Mouse (Mus musculus) stomach, embryonic 14.5 days (tissue): ENCODE results near the gene Iah1. TPM values are rescaled to one million over a fixed set of nuclear protein-coding genes. Genes with fewer than 3 reads are reported as not detected.

Source experiments
- ATAC-seq: fragments of 200-750 bp; cut with Nextera tagmentation; 2 replicates; pipeline ENCODE4 v1.8.0; 2017; ENCODE audit warnings: low read depth, moderate TSS enrichment; ENCODE audit not compliant: insufficient number of reproducible peaks, insufficient read depth, low FRiP score
- H3K27ac ChIP-seq: fragments of 300-500 bp; sonication (generic); 2 replicates; pipeline ENCODE4 v1.5.1; 2014; ENCODE audit warnings: mild to moderate bottlenecking, low read length, moderate library complexity, mixed read lengths
- H3K27me3 ChIP-seq: fragments of 300-500 bp; sonication (generic); 2 replicates; pipeline ENCODE4 v1.6.1; 2014; ENCODE audit warnings: low read length, control low read depth, mixed read lengths; ENCODE audit not compliant: control insufficient read depth, insufficient read depth
- H3K36me3 ChIP-seq: fragments of 300-500 bp; sonication (generic); 2 replicates; pipeline ENCODE4 v1.6.1; 2014; ENCODE audit warnings: mild to moderate bottlenecking, control low read depth, low read length, moderate library complexity, mixed read lengths; ENCODE audit not compliant: control insufficient read depth, insufficient read depth
- H3K4me1 ChIP-seq: fragments of 300-500 bp; sonication (generic); 2 replicates; pipeline ENCODE4 v1.6.1; 2014; ENCODE audit warnings: low read length, control low read depth, mixed read lengths; ENCODE audit not compliant: control insufficient read depth, insufficient read depth
- H3K4me2 ChIP-seq: fragments of 300-500 bp; sonication (generic); replicated peaks from 2 replicates; pipeline ENCODE4 v1.6.1; 2014; ENCODE audit warnings: low read depth, low read length, control low read depth
- H3K4me3 ChIP-seq: fragments of 300-500 bp; sonication (generic); 2 replicates; pipeline ENCODE4 v1.5.1; 2014; ENCODE audit warnings: low read depth, low read length, control low read depth
- H3K9ac ChIP-seq: fragments of 300-500 bp; sonication (generic); replicated peaks from 2 replicates; pipeline ENCODE4 v1.6.1; 2014; ENCODE audit warnings: low read depth, mild to moderate bottlenecking, control low read depth, low read length, moderate library complexity, mixed read lengths
- H3K9me3 ChIP-seq: fragments of 300-500 bp; sonication (generic); 2 replicates; pipeline ENCODE4 v1.6.1; 2016; ENCODE audit warnings: low read depth, low read length, control low read depth; ENCODE audit not compliant: control insufficient read depth
- WGBS: fragments of 180-500 bp; shearing (Covaris S2); extraction: QIAGEN DNeasy Blood & Tissue Kit; methylation state at CpG from one replicate; pipeline ENCODE4 v1.1.7; 2014; 5-methylcytosine and 5-hydroxymethylcytosine counted together
- polyA plus RNA-seq: library from polyadenylated mRNA; unstranded; fragments of >200 nt; fragmentation: Nextera tagmentation; extraction: Ambion mirVana; gene quantifications from 2 replicates; pipeline ENCODE4 v1.2.1, GENCODE M21; 2014

Iah1 gene
- polyA plus RNA-seq, 1 experiment from 2014 or later, result 49.5 TPM

DNA sequence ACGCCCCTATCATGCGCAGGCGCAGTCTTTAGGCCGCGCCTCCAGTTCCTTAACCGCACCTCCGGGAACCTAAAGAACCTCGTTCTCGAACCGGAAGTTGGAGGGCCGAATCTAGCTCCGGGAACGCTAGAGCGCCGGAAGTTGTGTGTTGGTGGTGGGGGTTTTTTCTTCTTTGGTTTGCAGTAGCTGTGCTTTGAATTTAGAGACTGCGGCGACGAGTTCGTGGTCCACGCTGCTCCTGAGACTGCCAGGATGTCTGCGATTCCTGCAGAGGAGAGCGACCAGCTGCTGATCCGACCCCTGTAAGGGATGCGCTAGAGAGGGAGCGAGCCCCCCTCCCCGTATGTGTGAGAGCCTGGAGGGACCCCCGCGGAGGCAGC lies 30.0 kb upstream of the Iah1 start, which contains the start of gene Itgb1bp1:
Itgb1bp1 (minus strand) TSS at position 42 of the 380 bp plus-strand sequence.
- Histone ChIP-seq H3K4me2 (peak within 1 kb of the TSS; percentile 85), H3K4me1 (peaks cover 12% of the 10 kb centered on the region; the same call in 1 of the 2 replicates), H3K9me3 (no peaks in the 10 kb centered on the region), H3K36me3 (no peaks in the 10 kb centered on the region), H3K9ac (peak within 1 kb of the TSS; percentile 90), H3K27ac (peak within 1 kb of the TSS; percentile 89), H3K4me3 (peak within 1 kb of the TSS; percentile 82), H3K27me3 (no peaks in the 10 kb centered on the region)
- peak; percentile 96 for ATAC-seq
- under 1% methylated on average over 28 of the region's 28 CpGs for WGBS

DNA sequence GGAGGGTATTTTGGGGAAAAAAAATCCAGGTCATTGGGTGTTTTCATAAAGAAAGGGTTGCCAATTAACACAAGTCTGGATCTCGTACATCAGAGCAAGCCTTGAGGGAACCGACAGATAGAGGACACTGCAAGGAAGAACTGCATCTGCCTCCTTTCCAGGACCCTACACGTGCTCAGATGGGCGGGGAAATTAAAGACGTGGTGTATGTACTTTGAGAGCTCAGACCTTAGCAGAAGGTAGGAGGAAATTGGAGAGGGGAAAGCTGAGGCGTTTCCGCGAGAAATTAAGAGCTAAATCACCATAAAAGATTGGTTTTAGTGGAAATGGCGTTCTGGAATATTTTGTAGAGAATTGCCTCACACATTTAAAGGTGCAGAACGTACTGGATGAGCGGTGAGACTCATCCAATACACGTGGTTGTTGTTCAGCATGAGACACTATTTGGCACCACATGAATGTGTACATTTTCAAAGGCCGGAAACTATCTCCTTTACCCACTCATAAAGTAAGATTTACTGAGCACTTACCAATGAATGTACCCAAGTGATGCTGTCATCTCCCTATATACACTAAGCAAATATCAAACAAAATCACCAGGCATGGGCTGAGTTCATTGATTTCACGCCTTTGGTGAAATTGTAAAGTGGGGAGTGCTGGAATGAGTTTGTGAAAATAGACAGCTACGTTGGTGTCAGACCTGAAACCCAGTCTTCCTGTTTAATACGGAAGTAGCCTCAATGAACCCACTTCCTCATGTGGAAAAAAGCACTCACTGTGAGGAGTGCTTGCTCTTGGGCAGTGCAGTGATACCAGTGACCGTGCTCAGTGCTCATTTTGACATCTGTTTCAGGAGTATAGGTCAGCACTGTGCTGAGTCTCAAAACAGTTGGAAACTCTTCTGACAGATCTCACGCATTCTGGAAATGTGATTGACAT lies 29.2 kb upstream of the Iah1 start:
- H3K27ac ChIP-seq, result peak overlapping the region; percentile 89
- 30% methylated on average over 18 of the region's 18 CpGs for WGBS
- H3K9ac ChIP-seq, result peak overlapping the region; percentile 90
- no peaks in the 10 kb centered on the region for H3K27me3 ChIP-seq
- H3K4me2 ChIP-seq, result peak overlapping the region; percentile 78
- peaks cover 4% of the 10 kb centered on the region for H3K36me3 ChIP-seq
- no peaks in the 10 kb centered on the region for H3K9me3 ChIP-seq
- ATAC-seq, result no peak
- peaks cover 12% of the 10 kb centered on the region; the same call in 1 of the 2 replicates for H3K4me1 ChIP-seq
- peak overlapping the region; percentile 82 for H3K4me3 ChIP-seq

DNA sequence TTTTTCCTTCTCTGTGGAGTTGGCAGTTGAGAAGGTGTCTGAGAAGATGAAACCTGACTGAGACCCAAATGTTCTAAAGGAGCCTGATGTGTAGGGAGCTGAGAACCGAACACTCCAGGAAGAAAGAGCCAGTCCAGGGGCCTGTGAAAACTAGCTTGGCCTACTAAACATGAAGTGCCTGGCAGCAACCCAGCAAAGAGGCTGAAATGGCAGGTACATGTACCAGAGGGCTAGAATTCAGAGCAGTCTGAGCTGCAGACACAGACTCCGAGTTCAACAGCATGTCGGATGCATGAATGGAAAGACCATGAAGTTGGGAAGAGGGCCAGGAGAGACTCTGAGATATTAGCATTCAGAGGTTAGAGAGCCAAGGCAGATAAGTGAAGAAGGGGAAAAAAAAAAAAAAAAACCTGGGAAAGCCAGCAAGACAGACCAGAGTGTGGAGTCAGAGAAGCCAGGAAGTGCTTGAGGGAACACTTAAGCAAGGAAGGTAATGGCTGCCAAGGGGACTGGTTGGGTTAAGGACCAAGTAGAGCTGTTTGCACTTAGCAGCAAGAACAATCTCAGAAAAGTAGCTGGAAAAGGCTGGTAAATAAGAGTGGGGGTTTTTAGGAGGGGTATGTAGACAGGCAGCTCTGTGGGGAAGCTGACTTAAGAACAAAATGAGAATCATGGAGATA lies 27.3 kb upstream of the Iah1 start:
- no peak overlapping the region for H3K27ac ChIP-seq
- WGBS, result 90% methylated on average over 3 of the region's 3 CpGs

DNA sequence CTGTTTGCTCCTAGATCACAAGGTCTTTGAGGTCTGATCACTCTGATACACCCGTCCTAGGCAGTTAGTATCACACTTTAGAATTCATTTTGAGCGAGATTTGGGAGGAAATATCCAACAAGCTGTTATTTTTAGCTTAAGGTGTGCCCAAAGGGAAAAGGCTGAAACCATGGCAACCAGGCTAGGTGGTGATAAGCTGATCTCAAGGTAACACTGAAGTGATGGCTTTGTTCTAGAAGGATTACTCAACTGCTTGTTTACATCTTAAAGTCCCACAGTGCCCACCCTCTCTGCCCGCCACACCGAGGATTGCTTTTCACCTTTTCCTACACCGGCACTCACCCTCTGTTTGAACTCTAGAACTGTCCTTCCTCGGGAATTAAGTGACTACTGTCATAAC lies 26.5 kb upstream of the Iah1 start:
- H3K4me3 ChIP-seq, result no peak overlapping the region
- peaks cover 29% of the 10 kb centered on the region for H3K36me3 ChIP-seq
- no peak for ATAC-seq
- 69% methylated on average over 6 of the region's 6 CpGs for WGBS
- peaks cover 12% of the 10 kb centered on the region; the same call in 1 of the 2 replicates for H3K4me1 ChIP-seq
- no peak overlapping the region for H3K4me2 ChIP-seq
- H3K9ac ChIP-seq, result no peak overlapping the region
- no peaks in the 10 kb centered on the region for H3K27me3 ChIP-seq
- no peaks in the 10 kb centered on the region for H3K9me3 ChIP-seq
- H3K27ac ChIP-seq, result no peak overlapping the region

More for the DNA sequence above, 27.3 kb upstream of the Iah1 start:
- Histone ChIP-seq H3K36me3 (peaks cover 21% of the 10 kb centered on the region), H3K4me1 (peaks cover 12% of the 10 kb centered on the region; the same call in 1 of the 2 replicates), H3K9me3 (no peaks in the 10 kb centered on the region), H3K4me3 (no peak overlapping the region), H3K27me3 (no peaks in the 10 kb centered on the region), H3K9ac (no peak overlapping the region), H3K4me2 (no peak overlapping the region)
- ATAC-seq, result no peak

DNA sequence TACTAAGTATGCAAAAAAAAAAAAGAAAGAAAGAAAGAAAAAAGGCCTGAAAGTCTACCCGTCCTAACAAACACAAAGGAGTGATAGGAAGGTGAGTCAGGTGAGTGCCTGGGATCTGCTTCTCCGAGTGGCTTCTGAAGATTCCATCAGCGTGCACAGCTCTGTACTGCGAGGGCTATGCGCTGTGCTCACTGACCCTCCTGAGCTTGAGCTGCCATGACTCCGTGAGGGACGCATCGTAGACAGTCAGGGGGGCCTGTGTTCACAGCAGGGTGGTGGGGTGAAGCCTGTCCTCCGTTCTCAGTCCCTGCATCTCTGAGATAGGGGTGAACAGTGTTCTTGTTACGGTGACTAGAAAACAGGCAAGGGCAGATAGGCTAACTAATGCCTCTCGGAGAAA lies 17.3 kb upstream of the Iah1 start:
- no peaks in the 10 kb centered on the region for H3K4me1 ChIP-seq
- H3K4me3 ChIP-seq, result no peak overlapping the region
- ATAC-seq, result no peak
- no peak overlapping the region for H3K4me2 ChIP-seq
- 97% methylated on average over 11 of the region's 11 CpGs for WGBS
- H3K9ac ChIP-seq, result no peak overlapping the region
- peaks cover 69% of the 10 kb centered on the region for H3K36me3 ChIP-seq
- no peaks in the 10 kb centered on the region for H3K9me3 ChIP-seq
- H3K27me3 ChIP-seq, result no peaks in the 10 kb centered on the region
- H3K27ac ChIP-seq, result no peak overlapping the region

DNA sequence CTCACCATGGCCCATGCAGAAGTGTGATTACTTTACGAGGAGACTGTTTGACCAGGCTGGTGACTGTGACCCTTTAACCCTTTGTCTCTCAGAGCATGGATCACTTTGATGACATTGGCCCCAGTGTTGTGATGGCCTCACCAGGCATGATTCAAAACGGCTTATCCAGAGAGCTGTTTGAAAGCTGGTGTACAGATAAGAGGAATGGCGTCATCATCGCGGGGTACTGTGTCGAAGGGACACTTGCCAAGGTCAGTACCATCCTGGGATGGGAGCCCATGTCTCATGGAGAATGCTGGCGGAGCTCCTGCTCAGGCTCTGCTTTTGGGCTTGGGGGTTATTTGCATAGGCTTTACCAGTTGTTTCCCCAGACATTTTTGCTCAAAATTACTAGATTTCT lies 14.9 kb upstream of the Iah1 start:
- Histone ChIP-seq H3K4me3 (no peak overlapping the region), H3K27me3 (no peaks in the 10 kb centered on the region), H3K27ac (no peak overlapping the region), H3K36me3 (peaks cover 68% of the 10 kb centered on the region), H3K9me3 (no peaks in the 10 kb centered on the region), H3K9ac (no peak overlapping the region), H3K4me1 (no peaks in the 10 kb centered on the region), H3K4me2 (no peak overlapping the region)
- ATAC-seq, result no peak
- 82% methylated on average over 7 of the region's 7 CpGs for WGBS

DNA sequence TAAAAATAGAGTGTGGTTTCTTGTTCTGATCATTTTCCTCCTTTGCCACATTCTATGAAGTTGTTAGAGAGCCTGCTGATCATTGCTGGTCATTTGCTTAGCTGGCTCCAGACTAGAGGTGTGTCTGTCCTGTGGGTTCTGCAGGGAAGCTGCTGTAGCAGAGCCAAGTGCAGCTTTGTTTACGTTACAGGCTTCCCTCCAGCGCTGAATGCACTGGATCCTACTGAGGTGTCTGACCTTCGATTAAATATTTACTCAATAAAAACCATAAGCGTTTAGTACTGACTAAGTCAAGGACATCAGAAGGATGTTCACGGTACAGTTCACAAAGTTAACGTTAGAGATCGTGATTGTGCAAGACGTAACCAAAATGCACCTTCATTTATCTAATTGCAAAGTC lies 14.3 kb upstream of the Iah1 start:
- no peak overlapping the region for H3K9ac ChIP-seq
- H3K4me3 ChIP-seq, result no peak overlapping the region
- no peaks in the 10 kb centered on the region for H3K9me3 ChIP-seq
- H3K4me1 ChIP-seq, result no peaks in the 10 kb centered on the region
- no peaks in the 10 kb centered on the region for H3K27me3 ChIP-seq
- no peak for ATAC-seq
- no peak overlapping the region for H3K27ac ChIP-seq
- H3K4me2 ChIP-seq, result no peak overlapping the region
- WGBS, result 32% methylated on average over 8 of the region's 8 CpGs
- H3K36me3 ChIP-seq, result peaks cover 69% of the 10 kb centered on the region

DNA sequence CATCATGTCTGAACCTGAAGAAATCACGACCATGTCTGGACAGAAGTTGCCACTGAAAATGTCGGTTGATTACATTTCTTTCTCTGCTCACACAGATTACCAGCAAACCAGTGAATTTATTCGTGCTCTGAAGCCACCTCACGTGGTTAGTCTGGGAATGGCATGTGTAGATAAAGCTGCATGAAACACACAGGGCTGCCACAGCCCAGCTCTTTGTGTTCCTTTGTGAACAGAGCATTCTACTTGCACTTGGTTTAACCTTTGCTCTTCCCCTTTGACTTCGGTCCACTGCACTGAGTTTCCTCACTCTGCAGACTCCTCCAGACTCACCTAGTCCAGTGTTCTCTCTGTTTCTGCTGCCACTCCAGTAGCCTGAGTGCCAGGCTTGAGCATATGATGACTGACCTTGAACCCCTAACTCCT lies 13.8 kb upstream of the Iah1 start:
- Histone ChIP-seq H3K9me3 (no peaks in the 10 kb centered on the region), H3K9ac (no peak overlapping the region), H3K27me3 (no peaks in the 10 kb centered on the region), H3K4me2 (no peak overlapping the region), H3K4me3 (no peak overlapping the region), H3K4me1 (no peaks in the 10 kb centered on the region), H3K27ac (no peak overlapping the region), H3K36me3 (peaks cover 65% of the 10 kb centered on the region)
- 47% methylated on average over 5 of the region's 5 CpGs for WGBS
- ATAC-seq, result peak; percentile 63; the same call in 1 of the 2 replicates
